ENCODE assay signal across 8 mouse cellular contexts in the genomic region with DNA sequence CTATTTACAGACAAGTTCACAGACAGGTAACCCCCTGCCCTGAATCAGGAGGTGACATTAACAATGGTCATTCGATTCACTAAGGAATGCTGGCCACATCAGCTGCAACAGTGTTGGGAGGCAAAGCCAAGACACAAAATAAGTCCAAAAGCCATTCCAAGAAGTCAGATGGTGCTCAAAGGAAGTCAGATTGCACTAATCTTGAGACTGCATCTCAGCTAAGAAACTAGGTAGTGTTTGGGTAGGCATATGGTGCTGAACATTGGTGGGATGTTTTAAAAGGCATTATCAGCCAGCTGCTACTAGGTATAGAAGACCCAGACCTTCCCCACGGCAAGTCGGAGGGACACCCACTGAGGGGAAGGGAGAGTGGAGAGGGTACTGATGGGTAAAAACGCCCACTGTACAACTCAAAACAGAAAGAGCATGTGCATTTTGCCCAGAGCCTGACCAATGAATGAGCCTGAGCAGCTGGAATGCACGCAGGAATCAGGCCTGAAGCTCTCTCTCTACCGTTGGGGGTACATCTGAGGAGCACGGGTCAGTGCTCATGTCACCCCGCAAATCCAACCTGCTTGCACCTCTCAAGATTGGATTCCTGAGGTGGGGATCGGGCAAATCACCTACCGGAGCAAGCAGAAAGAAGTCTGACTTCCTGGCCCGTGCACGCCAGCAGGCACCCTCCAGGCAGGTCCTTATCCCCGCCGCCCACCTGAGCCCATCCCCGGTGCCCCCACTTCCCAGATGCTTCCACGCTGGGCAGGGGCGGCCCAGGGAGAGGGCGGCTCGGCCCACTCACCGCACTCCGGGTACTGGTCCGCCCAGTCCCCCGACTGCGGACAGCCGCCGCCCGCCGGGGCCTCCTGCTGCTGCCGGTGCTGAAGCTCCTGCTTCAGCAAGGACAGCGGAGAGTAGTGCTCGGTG. TPM values are rescaled to one million over a fixed set of nuclear protein-coding genes. Genes with fewer than 3 reads are reported as not detected.
DNase-seq lines count a peak whose midpoint lies in the region; ATAC-seq and TF ChIP-seq lines count a peak whose summit lies in the region.

No protein-coding gene starts in this region.

- H3K27ac ChIP-seq in spleen, adult 2 months (ENCODE audit: insufficient read depth, low read length), result peak overlapping the region; percentile 4; the same call in 1 of the 2 replicates
- peak overlapping the region; percentile 40 for H3K27ac ChIP-seq in forebrain, embryonic 15.5 days (replicated peaks)
- 0 out of 2 replicates have a peak overlapping the region, but pooled peaks have one; percentile 14 for H3K27ac ChIP-seq in liver, embryonic 16.5 days (ENCODE audit: low read length)

- H3K36me3 ChIP-seq in spleen, adult 2 months (ENCODE audit: control insufficient read depth, insufficient read depth, low read length), result no peaks in the 10 kb centered on the region
- peaks cover 7% of the 10 kb centered on the region; the same call in 1 of the 2 replicates for H3K36me3 ChIP-seq in forebrain, embryonic 15.5 days
- no peaks in the 10 kb centered on the region for H3K36me3 ChIP-seq in liver, embryonic 16.5 days (ENCODE audit: control insufficient read depth, insufficient read depth)

- DNase-seq in gastrocnemius, adult 18-20 months (ENCODE audit: low spot score), result peak; percentile 20
- DNase-seq in gastrocnemius, postnatal 25 days, result no peak
- no peak for DNase-seq in spleen, adult 2 months (ENCODE audit: low read depth in 1 of 2, low spot score in 2 of 2)
- no peak for DNase-seq in spleen, postnatal 10 days (ENCODE audit: low spot score in 2 of 2)
- DNase-seq in right cerebral cortex, postnatal 25 days, result no peak
- no peak for DNase-seq in ovary, adult 18-20 months (ENCODE audit: low spot score)

- TF ChIP-seq POLR2A in spleen, adult 2 months (IDR thresholded peaks at IDR 0.05; ENCODE audit: low read depth, low read length), result no peak

- H3K4me3 ChIP-seq in spleen, adult 2 months (ENCODE audit: extremely low read depth, insufficient read depth, insufficient read length), result peak overlapping the region; percentile 74
- peak overlapping the region; percentile 58 for H3K4me3 ChIP-seq in forebrain, embryonic 15.5 days
- H3K4me3 ChIP-seq in liver, embryonic 16.5 days (ENCODE audit: low read depth, low read length), result peak overlapping the region; percentile 95

- peak overlapping the region; percentile 90 for H3K4me2 ChIP-seq in forebrain, embryonic 15.5 days (replicated peaks)
- peak overlapping the region; percentile 89 for H3K4me2 ChIP-seq in liver, embryonic 16.5 days (ENCODE audit: low read depth, low read length)

- H3K9me3 ChIP-seq in forebrain, embryonic 15.5 days, result no peaks in the 10 kb centered on the region
- H3K9me3 ChIP-seq in liver, embryonic 16.5 days (replicated peaks; ENCODE audit: control insufficient read depth, low read length), result no peaks in the 10 kb centered on the region

- peaks cover 7% of the 10 kb centered on the region; the same call in 1 of the 2 replicates for H3K4me1 ChIP-seq in spleen, adult 2 months (ENCODE audit: control insufficient read depth, insufficient read depth, insufficient read length)
- H3K4me1 ChIP-seq in forebrain, embryonic 15.5 days, result peaks cover 28% of the 10 kb centered on the region
- peaks cover 23% of the 10 kb centered on the region for H3K4me1 ChIP-seq in liver, embryonic 16.5 days (ENCODE audit: control insufficient read depth, low read depth, low read length)

- TF ChIP-seq CTCF in spleen, adult 2 months (IDR thresholded peaks at IDR 0.05; ENCODE audit: extremely low read depth, insufficient read depth, insufficient read length, insufficient replicate concordance), result no peak

- WGBS in spleen, adult 2 months, result 3% methylated on average over 31 of the region's 31 CpGs
- WGBS in forebrain, embryonic 15.5 days, result 2% methylated on average over 31 of the region's 31 CpGs
- WGBS in liver, embryonic 16.5 days (ENCODE audit: insufficient replicate concordance), result 2% methylated on average over 31 of the region's 31 CpGs

- H3K9ac ChIP-seq in forebrain, embryonic 15.5 days (replicated peaks), result peak overlapping the region; percentile 90
- H3K9ac ChIP-seq in liver, embryonic 16.5 days (ENCODE audit: low read depth, low read length), result peak overlapping the region; percentile 89

- no peaks in the 10 kb centered on the region for H3K27me3 ChIP-seq in spleen, adult 2 months (ENCODE audit: control insufficient read depth, insufficient read depth, low read length)
- H3K27me3 ChIP-seq in forebrain, embryonic 15.5 days, result no peaks in the 10 kb centered on the region
- no peaks in the 10 kb centered on the region for H3K27me3 ChIP-seq in liver, embryonic 16.5 days (ENCODE audit: control insufficient read depth, insufficient read depth, low read depth, low read length)

- ATAC-seq in forebrain, embryonic 15.5 days (replicated peaks), result peak; percentile 8; the same call in 1 of the 2 replicates
- peak; percentile 19 for ATAC-seq in liver, embryonic 16.5 days (ENCODE audit: low read depth)

RNA-seq across cellular contexts. Expression of a gene that starts 0.6 kb away (rescaled TPM):
- 10 to 100 TPM; 17.1 to 20.6 TPM for total RNA-seq in gastrocnemius, adult 18-20 months (2021)
- 10 to 100 TPM; 18.6 to 20.8 TPM for total RNA-seq in gastrocnemius, postnatal 25 days (2021)
- polyA plus RNA-seq in spleen, adult 2 months (2012; rRNA removed), result 18.5 and 21.1 TPM in 2 replicates
- polyA plus RNA-seq in forebrain, embryonic 15.5 days (2015; fragmentation: Nextera tagmentation; extraction: Ambion mirVana), result 56.7 and 59.2 TPM in 2 replicates
- 14.2 and 14.6 TPM in 2 replicates for polyA plus RNA-seq in liver, embryonic 16.5 days (2015; fragmentation: Nextera tagmentation; extraction: Ambion mirVana)

RNA-seq across cellular contexts. Expression of a gene that starts 0.7 kb away (rescaled TPM):
- total RNA-seq in gastrocnemius, adult 18-20 months (2021), result 1 to 10 TPM; 2.6 to 3.1 TPM
- 1 to 10 TPM; 3.2 to 3.7 TPM for total RNA-seq in gastrocnemius, postnatal 25 days (2021)
- polyA plus RNA-seq in spleen, adult 2 months (2012; rRNA removed), result 18.0 and 19.4 TPM in 2 replicates
- 32.0 and 32.1 TPM in 2 replicates for polyA plus RNA-seq in forebrain, embryonic 15.5 days (2015; fragmentation: Nextera tagmentation; extraction: Ambion mirVana)
- 4.8 and 5.7 TPM in 2 replicates for polyA plus RNA-seq in liver, embryonic 16.5 days (2015; fragmentation: Nextera tagmentation; extraction: Ambion mirVana)

RNA-seq across cellular contexts. Expression of a gene that starts 30.4 kb away (rescaled TPM):
- total RNA-seq in gastrocnemius, adult 18-20 months (2021), result 1 to 10 TPM in 1 of 2 experiments, under 1 TPM in 1; 0.62 to 1.5 TPM
- under 1 TPM; 0.40 to 0.74 TPM for total RNA-seq in gastrocnemius, postnatal 25 days (2021)
- 1.2 and 1.5 TPM in 2 replicates for polyA plus RNA-seq in spleen, adult 2 months (2012; rRNA removed)
- 0.18 and 0.46 TPM in 2 replicates for polyA plus RNA-seq in forebrain, embryonic 15.5 days (2015; fragmentation: Nextera tagmentation; extraction: Ambion mirVana)
- polyA plus RNA-seq in liver, embryonic 16.5 days (2015; fragmentation: Nextera tagmentation; extraction: Ambion mirVana), result 2.1 and 2.3 TPM in 2 replicates

RNA-seq across cellular contexts. Expression of a gene that starts 58.0 kb away (rescaled TPM):
- total RNA-seq in gastrocnemius, adult 18-20 months (2021), result 10 to 100 TPM; 10.0 to 15.7 TPM
- 10 to 100 TPM; 13.7 to 14.0 TPM for total RNA-seq in gastrocnemius, postnatal 25 days (2021)
- 31.6 and 40.7 TPM in 2 replicates for polyA plus RNA-seq in spleen, adult 2 months (2012; rRNA removed)
- polyA plus RNA-seq in forebrain, embryonic 15.5 days (2015; fragmentation: Nextera tagmentation; extraction: Ambion mirVana), result 27.6 and 28.5 TPM in 2 replicates
- 5.3 and 6.4 TPM in 2 replicates for polyA plus RNA-seq in liver, embryonic 16.5 days (2015; fragmentation: Nextera tagmentation; extraction: Ambion mirVana)
